Mouse (Mus musculus): ENCODE results near the gene Sstr5.

- TF ChIP-seq CTCF (IDR thresholded peaks at IDR 0.05; ENCODE audit: control insufficient read depth, insufficient read depth, insufficient read length) (no peak), USF1 (IDR thresholded peaks at IDR 0.05; ENCODE audit: low read depth) (no peak), MAX (IDR thresholded peaks at IDR 0.05) (no peak)
These were observed 44.7 kb downstream of the Sstr5 start for GRCm38 (mm10) chr17:25452246-25452965.
